ENCODE assay signal across 20 mouse cellular contexts in genomic region chr9:60410872-60411635, GRCm38 (mm10).
DNase-seq lines count a peak whose midpoint lies in the region; ATAC-seq lines count a peak whose summit lies in the region.
"Had no signal": no experiment of that assay in that cellular context is flagged by ENCODE, and none has a peak within 500 bp of the region (broad histone marks: within the 10 kb centered on the region; RNA-seq: fewer than 3 reads in every experiment).

No protein-coding gene starts in this region.

- no peak for ATAC-seq in kidney, embryonic 15.5 days (replicated peaks; ENCODE audit: low FRiP score)
- no peak for ATAC-seq in heart, embryonic 11.5 days (replicated peaks; ENCODE audit: insufficient number of reproducible peaks, low FRiP score, low TSS enrichment)
- ATAC-seq in midbrain, embryonic 15.5 days (replicated peaks) = no peak
- ATAC-seq: inflammation-experienced regulatory T-cells, adult 6 months had no signal

- H3K36me3 ChIP-seq in kidney, embryonic 15.5 days = peaks cover 4% of the 10 kb centered on the region; the same call in 1 of the 2 replicates
- no peaks in the 10 kb centered on the region for H3K36me3 ChIP-seq in heart, embryonic 11.5 days (ENCODE audit: control insufficient read depth, insufficient read depth, low read length)
- H3K36me3 ChIP-seq in midbrain, embryonic 15.5 days (replicated peaks) = no peaks in the 10 kb centered on the region
- H3K36me3 ChIP-seq: forebrain, embryonic 12.5 days; hindbrain, embryonic 10.5 days; limb, embryonic 15.5 days had no signal

- no peak overlapping the region for H3K9ac ChIP-seq in kidney, embryonic 15.5 days
- no peak overlapping the region for H3K9ac ChIP-seq in heart, embryonic 11.5 days (ENCODE audit: low read depth, low read length)
- no peak overlapping the region for H3K9ac ChIP-seq in midbrain, embryonic 15.5 days
- H3K9ac ChIP-seq: forebrain, embryonic 12.5 days; limb, embryonic 15.5 days had no signal

- no peak overlapping the region for H3K4me2 ChIP-seq in kidney, embryonic 15.5 days
- H3K4me2 ChIP-seq in heart, embryonic 11.5 days = no peak overlapping the region
- H3K4me2 ChIP-seq in midbrain, embryonic 15.5 days = no peak overlapping the region
- H3K4me2 ChIP-seq: forebrain, embryonic 12.5 days; limb, embryonic 15.5 days had no signal

- H3K4me3 ChIP-seq in kidney, embryonic 15.5 days (replicated peaks) = no peak overlapping the region
- H3K4me3 ChIP-seq in heart, embryonic 11.5 days (ENCODE audit: low read depth, low read length) = no peak overlapping the region
- no peak overlapping the region for H3K4me3 ChIP-seq in midbrain, embryonic 15.5 days
- H3K4me3 ChIP-seq: forebrain, embryonic 12.5 days; heart, adult 2 months; hindbrain, embryonic 10.5 days; limb, embryonic 15.5 days had no signal

- no peaks in the 10 kb centered on the region for H3K27me3 ChIP-seq in kidney, embryonic 15.5 days
- no peaks in the 10 kb centered on the region for H3K27me3 ChIP-seq in heart, embryonic 11.5 days (ENCODE audit: control insufficient read depth, insufficient read depth, low read length)
- H3K27me3 ChIP-seq in midbrain, embryonic 15.5 days (replicated peaks) = no peaks in the 10 kb centered on the region
- H3K27me3 ChIP-seq: CH12.LX; forebrain, embryonic 12.5 days; limb, embryonic 15.5 days had no signal

- peaks cover 44% of the 10 kb centered on the region for H3K4me1 ChIP-seq in kidney, embryonic 15.5 days
- no peaks in the 10 kb centered on the region for H3K4me1 ChIP-seq in heart, embryonic 11.5 days (ENCODE audit: control insufficient read depth, insufficient read depth, low read length)
- peaks cover 7% of the 10 kb centered on the region; the same call in 1 of the 2 replicates for H3K4me1 ChIP-seq in midbrain, embryonic 15.5 days

- peak overlapping the region; percentile 25; the same call in 1 of the 2 replicates for H3K27ac ChIP-seq in kidney, embryonic 15.5 days
- H3K27ac ChIP-seq in heart, embryonic 11.5 days (ENCODE audit: low read depth, low read length) = no peak overlapping the region
- H3K27ac ChIP-seq in midbrain, embryonic 15.5 days = no peak overlapping the region
- H3K27ac ChIP-seq: forebrain, embryonic 12.5 days; heart, adult 2 months; hindbrain, embryonic 10.5 days; limb, embryonic 15.5 days had no signal

- DNase-seq in kidney, adult 11 months = no peak
- DNase-seq in brain, adult 2 months (ENCODE audit: low read depth, low spot score) = peak; percentile 73
- DNase-seq in cerebellum, adult 18-20 months = peak; percentile 30 to 49
- DNase-seq in cerebellum, postnatal 25 days = peak; percentile 53 to 61
- DNase-seq in layer of hippocampus, adult 11-12 months (ENCODE audit: low spot score) = no peak
- DNase-seq: adrenal gland, postnatal 25 days; gastrocnemius, postnatal 10 days; heart, adult 2 months; kidney, adult 9 months; lung, postnatal 36 days; right cerebral cortex, adult 18-20 months; thymus, postnatal 14 days had no signal

- H3K9me3 ChIP-seq in kidney, embryonic 15.5 days (replicated peaks) = no peaks in the 10 kb centered on the region
- H3K9me3 ChIP-seq in heart, embryonic 11.5 days (replicated peaks; ENCODE audit: control insufficient read depth, low read length) = no peaks in the 10 kb centered on the region
- no peaks in the 10 kb centered on the region for H3K9me3 ChIP-seq in midbrain, embryonic 15.5 days
- H3K9me3 ChIP-seq: forebrain, embryonic 12.5 days; hindbrain, embryonic 10.5 days; limb, embryonic 15.5 days had no signal

- WGBS in kidney, embryonic 15.5 days = 65% methylated on average over 17 of the region's 17 CpGs
- 61% methylated on average over 17 of the region's 17 CpGs for WGBS in heart, embryonic 11.5 days (ENCODE audit: insufficient replicate concordance)
- WGBS in midbrain, embryonic 15.5 days = 70% methylated on average over 17 of the region's 17 CpGs

Comparison
In these comparisons a context has a peak if more than half of its experiments do, and no peak if none do; other contexts are left out.
1. DNase-seq: peak in brain, adult 2 months (single experiment), cerebellum, adult 18-20 months (2 of 2) and cerebellum, postnatal 25 days (2 of 2); none in kidney, adult 11 months (single experiment) and layer of hippocampus, adult 11-12 months (single experiment).